ENCODE assay signal across 12 mouse cellular contexts in the genomic region with DNA sequence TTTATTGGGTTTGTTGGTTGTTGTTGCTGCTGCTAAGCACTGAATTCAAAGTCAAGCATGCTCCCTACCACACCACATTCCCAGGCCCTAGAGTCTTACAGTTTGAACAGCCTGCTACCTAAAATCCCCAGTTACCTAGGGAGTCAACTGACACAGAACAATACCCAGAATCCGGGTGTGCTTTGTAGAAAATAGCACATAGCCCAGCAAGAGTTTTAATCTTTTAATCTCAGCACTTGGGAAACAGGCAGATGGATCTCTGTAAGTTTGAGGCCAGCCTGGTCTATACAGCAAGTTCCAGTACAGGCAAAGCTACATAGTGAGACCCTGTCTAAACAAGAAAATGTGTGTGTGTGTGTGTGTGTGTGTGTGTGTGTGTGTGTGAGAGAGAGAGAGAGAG. TPM values are rescaled to one million over a fixed set of nuclear protein-coding genes. Genes with fewer than 3 reads are reported as not detected.
DNase-seq lines count a peak whose midpoint lies in the region; ATAC-seq and TF ChIP-seq lines count a peak whose summit lies in the region.
"Had no signal": no experiment of that assay in that cellular context is flagged by ENCODE, and none has a peak within 500 bp of the region (broad histone marks: within the 10 kb centered on the region; RNA-seq: fewer than 3 reads in every experiment).

No protein-coding gene starts in this region.

- no peak overlapping the region for H3K4me3 ChIP-seq in heart, embryonic 12.5 days
- no peak overlapping the region for H3K4me3 ChIP-seq in midbrain, embryonic 11.5 days (ENCODE audit: low read depth, low read length)
- no peak overlapping the region for H3K4me3 ChIP-seq in midbrain, postnatal 0 days (ENCODE audit: low read depth, low read length)
- H3K4me3 ChIP-seq in intestine, postnatal 0 days (ENCODE audit: low read depth, low read length) = no peak overlapping the region
- no peak overlapping the region for H3K4me3 ChIP-seq in stomach, embryonic 16.5 days (replicated peaks; ENCODE audit: low read length)

- H3K27me3 ChIP-seq in heart, embryonic 12.5 days (replicated peaks) = no peaks in the 10 kb centered on the region
- H3K27me3 ChIP-seq in midbrain, embryonic 11.5 days (ENCODE audit: control insufficient read depth, insufficient read depth, low read length) = no peaks in the 10 kb centered on the region
- H3K27me3 ChIP-seq in midbrain, postnatal 0 days (ENCODE audit: insufficient read depth, low read length) = no peaks in the 10 kb centered on the region
- no peaks in the 10 kb centered on the region for H3K27me3 ChIP-seq in intestine, postnatal 0 days (replicated peaks; ENCODE audit: control insufficient read depth, insufficient read depth, low read length)
- no peaks in the 10 kb centered on the region for H3K27me3 ChIP-seq in stomach, embryonic 16.5 days (ENCODE audit: control insufficient read depth, insufficient read depth, low read length)
- H3K27me3 ChIP-seq: limb, embryonic 15.5 days had no signal

- peaks cover 37% of the 10 kb centered on the region for H3K4me1 ChIP-seq in heart, embryonic 12.5 days (replicated peaks)
- peaks cover 19% of the 10 kb centered on the region; the same call in 1 of the 2 replicates for H3K4me1 ChIP-seq in midbrain, embryonic 11.5 days (ENCODE audit: control insufficient read depth, insufficient read depth, low read length)
- no peaks in the 10 kb centered on the region for H3K4me1 ChIP-seq in midbrain, postnatal 0 days (ENCODE audit: insufficient read depth, low read length)
- H3K4me1 ChIP-seq in intestine, postnatal 0 days (replicated peaks; ENCODE audit: control insufficient read depth, insufficient read depth, low read length) = peaks cover 21% of the 10 kb centered on the region
- peaks cover 12% of the 10 kb centered on the region for H3K4me1 ChIP-seq in stomach, embryonic 16.5 days (ENCODE audit: control insufficient read depth, insufficient read depth, low read length)

- no peak overlapping the region for H3K9ac ChIP-seq in heart, embryonic 12.5 days
- no peak overlapping the region for H3K9ac ChIP-seq in midbrain, embryonic 11.5 days (ENCODE audit: low read length)
- H3K9ac ChIP-seq in midbrain, postnatal 0 days (replicated peaks; ENCODE audit: low read length, poor library complexity, severe bottlenecking) = no peak overlapping the region
- no peak overlapping the region for H3K9ac ChIP-seq in intestine, postnatal 0 days (ENCODE audit: low read depth, low read length)
- no peak overlapping the region for H3K9ac ChIP-seq in stomach, embryonic 16.5 days (ENCODE audit: low read length)
- H3K9ac ChIP-seq: limb, embryonic 15.5 days had no signal

- H3K36me3 ChIP-seq in heart, embryonic 12.5 days = 0 out of 2 replicates have a peak, but pooled peaks cover 8% of the 10 kb centered on the region
- no peaks in the 10 kb centered on the region for H3K36me3 ChIP-seq in midbrain, embryonic 11.5 days (ENCODE audit: control insufficient read depth, insufficient read depth, low read length)
- H3K36me3 ChIP-seq in midbrain, postnatal 0 days (ENCODE audit: insufficient read depth, low read length) = no peaks in the 10 kb centered on the region
- no peaks in the 10 kb centered on the region for H3K36me3 ChIP-seq in intestine, postnatal 0 days (ENCODE audit: control insufficient read depth, insufficient read depth)
- no peaks in the 10 kb centered on the region for H3K36me3 ChIP-seq in stomach, embryonic 16.5 days (ENCODE audit: control insufficient read depth, insufficient read depth, low read length)
- H3K36me3 ChIP-seq: limb, embryonic 15.5 days had no signal

- no peak overlapping the region for H3K27ac ChIP-seq in heart, embryonic 12.5 days (ENCODE audit: poor library complexity, severe bottlenecking)
- no peak overlapping the region for H3K27ac ChIP-seq in midbrain, embryonic 11.5 days (ENCODE audit: low read depth, low read length)
- no peak overlapping the region for H3K27ac ChIP-seq in midbrain, postnatal 0 days (ENCODE audit: low read depth, low read length)
- H3K27ac ChIP-seq in intestine, postnatal 0 days (ENCODE audit: low read depth, low read length) = no peak overlapping the region
- no peak overlapping the region for H3K27ac ChIP-seq in stomach, embryonic 16.5 days (ENCODE audit: low read length)

- peak overlapping the region; percentile 83; the same call in 1 of the 2 replicates for H3K4me2 ChIP-seq in heart, embryonic 12.5 days
- H3K4me2 ChIP-seq in midbrain, embryonic 11.5 days = no peak overlapping the region; the same call in 1 of the 2 replicates
- H3K4me2 ChIP-seq in midbrain, postnatal 0 days (ENCODE audit: low read depth, low read length, poor library complexity, severe bottlenecking) = no peak overlapping the region
- H3K4me2 ChIP-seq in intestine, postnatal 0 days (replicated peaks; ENCODE audit: low read depth) = peak overlapping the region; percentile 83; the same call in 1 of the 2 replicates
- H3K4me2 ChIP-seq in stomach, embryonic 16.5 days (ENCODE audit: low read depth, low read length) = 0 out of 2 replicates have a peak overlapping the region, but pooled peaks have one; percentile 59

- intact Hi-C loops in heart, postnatal 14 days (cut with DNase I) = loop anchor here (5.0 kb wide), 1 partner anchor 33 kb away; the partner anchor contains the start of gene Btbd9

- H3K9me3 ChIP-seq in heart, embryonic 12.5 days (replicated peaks) = peaks cover 4% of the 10 kb centered on the region; the same call in 1 of the 2 replicates
- H3K9me3 ChIP-seq in midbrain, embryonic 11.5 days (ENCODE audit: control insufficient read depth, low read length) = no peaks in the 10 kb centered on the region
- no peaks in the 10 kb centered on the region for H3K9me3 ChIP-seq in midbrain, postnatal 0 days (ENCODE audit: low read length)
- H3K9me3 ChIP-seq in intestine, postnatal 0 days (ENCODE audit: control insufficient read depth) = no peaks in the 10 kb centered on the region
- no peaks in the 10 kb centered on the region for H3K9me3 ChIP-seq in stomach, embryonic 16.5 days (replicated peaks; ENCODE audit: control insufficient read depth, low read length)
- H3K9me3 ChIP-seq: limb, embryonic 15.5 days had no signal

- no peak for DNase-seq in heart, postnatal 14 days
- DNase-seq in midbrain, embryonic 11.5 days (ENCODE audit: low spot score, missing footprints) = peak; percentile 76
- DNase-seq in midbrain, postnatal 0 days (ENCODE audit: low spot score) = no peak
- no peak for DNase-seq in layer of hippocampus, postnatal 10 days (ENCODE audit: low spot score in 2 of 2)
- DNase-seq in cerebellum, adult 11-12 months = no peak
- DNase-seq: cerebellum, adult 2 months; kidney, adult 8-10 months; right cerebral cortex, postnatal 4 days had no signal

- WGBS in heart, embryonic 12.5 days = 73% methylated on average over 1 of the region's 1 CpGs
- 52% methylated on average over 1 of the region's 1 CpGs for WGBS in midbrain, embryonic 11.5 days
- 39% methylated on average over 1 of the region's 1 CpGs for WGBS in midbrain, postnatal 0 days
- WGBS in intestine, postnatal 0 days = 56% methylated on average over 1 of the region's 1 CpGs
- 52% methylated on average over 1 of the region's 1 CpGs for WGBS in stomach, embryonic 16.5 days

- TF ChIP-seq CTCF in midbrain, postnatal 0 days (IDR thresholded peaks at IDR 0.05) = no peak
- TF ChIP-seq CTCF in intestine, postnatal 0 days (IDR thresholded peaks at IDR 0.05; ENCODE audit: low read depth) = no peak

- ATAC-seq in heart, embryonic 12.5 days (ENCODE audit: insufficient number of reproducible peaks, low FRiP score) = no peak
- ATAC-seq in midbrain, embryonic 11.5 days (ENCODE audit: low FRiP score) = no peak
- ATAC-seq in midbrain, postnatal 0 days (ENCODE audit: low FRiP score) = no peak
- no peak for ATAC-seq in intestine, postnatal 0 days
- no peak for ATAC-seq in stomach, embryonic 16.5 days (ENCODE audit: insufficient read depth, low FRiP score)

RNA-seq across cellular contexts. Expression of gene Dnah8, which starts 13.4 kb away (rescaled TPM):
- polyA plus RNA-seq in heart, embryonic 12.5 days (2016; fragmentation: Nextera tagmentation; extraction: Ambion mirVana) = 2.1 and 2.2 TPM in 2 replicates
- total RNA-seq in heart, postnatal 14 days (2021) = 1 to 10 TPM; 1.5 to 1.6 TPM
- polyA plus RNA-seq in midbrain, embryonic 11.5 days (2014; fragmentation: Nextera tagmentation; extraction: Ambion mirVana) = 1.1 and 1.5 TPM in 2 replicates
- total RNA-seq in midbrain, postnatal 0 days (2014; rRNA removed) = 4.2 and 5.2 TPM in 2 replicates
- 2.4 and 3.1 TPM in 2 replicates for polyA plus RNA-seq in midbrain, postnatal 0 days (2015; fragmentation: Nextera tagmentation; extraction: Ambion mirVana)
- 0.35 and 0.72 TPM in 2 replicates for polyA plus RNA-seq in intestine, postnatal 0 days (2015; fragmentation: Nextera tagmentation; extraction: Ambion mirVana)
- 1.0 and 1.7 TPM in 2 replicates for polyA plus RNA-seq in stomach, embryonic 16.5 days (2015; fragmentation: Nextera tagmentation; extraction: Ambion mirVana)
- total RNA-seq in layer of hippocampus, postnatal 10 days (2021) = 1 to 10 TPM; 2.7 to 4.2 TPM

RNA-seq across cellular contexts. Expression of gene Glo1, which starts 15.9 kb away (rescaled TPM):
- 232 and 236 TPM in 2 replicates for polyA plus RNA-seq in heart, embryonic 12.5 days (2016; fragmentation: Nextera tagmentation; extraction: Ambion mirVana)
- 100 to 1,000 TPM; 139 to 140 TPM for total RNA-seq in heart, postnatal 14 days (2021)
- 277 and 302 TPM in 2 replicates for polyA plus RNA-seq in midbrain, embryonic 11.5 days (2014; fragmentation: Nextera tagmentation; extraction: Ambion mirVana)
- total RNA-seq in midbrain, postnatal 0 days (2014; rRNA removed) = 148 and 163 TPM in 2 replicates
- 197 and 200 TPM in 2 replicates for polyA plus RNA-seq in midbrain, postnatal 0 days (2015; fragmentation: Nextera tagmentation; extraction: Ambion mirVana)
- 169 and 176 TPM in 2 replicates for polyA plus RNA-seq in intestine, postnatal 0 days (2015; fragmentation: Nextera tagmentation; extraction: Ambion mirVana)
- 212 and 224 TPM in 2 replicates for polyA plus RNA-seq in stomach, embryonic 16.5 days (2015; fragmentation: Nextera tagmentation; extraction: Ambion mirVana)
- 100 to 1,000 TPM; 153 TPM for total RNA-seq in layer of hippocampus, postnatal 10 days (2021)

RNA-seq across cellular contexts. Expression of gene Btbd9, which starts 34.5 kb away (rescaled TPM):
- 41.3 and 42.0 TPM in 2 replicates for polyA plus RNA-seq in heart, embryonic 12.5 days (2016; fragmentation: Nextera tagmentation; extraction: Ambion mirVana)
- total RNA-seq in heart, postnatal 14 days (2021) = 10 to 100 TPM; 20.9 to 22.4 TPM
- 57.5 and 59.7 TPM in 2 replicates for polyA plus RNA-seq in midbrain, embryonic 11.5 days (2014; fragmentation: Nextera tagmentation; extraction: Ambion mirVana)
- 81.0 and 85.5 TPM in 2 replicates for total RNA-seq in midbrain, postnatal 0 days (2014; rRNA removed)
- polyA plus RNA-seq in midbrain, postnatal 0 days (2015; fragmentation: Nextera tagmentation; extraction: Ambion mirVana) = 138 TPM in 2 replicates
- 35.9 and 42.6 TPM in 2 replicates for polyA plus RNA-seq in intestine, postnatal 0 days (2015; fragmentation: Nextera tagmentation; extraction: Ambion mirVana)
- polyA plus RNA-seq in stomach, embryonic 16.5 days (2015; fragmentation: Nextera tagmentation; extraction: Ambion mirVana) = 51.6 and 52.0 TPM in 2 replicates
- 100 to 1,000 TPM; 104 to 109 TPM for total RNA-seq in layer of hippocampus, postnatal 10 days (2021)

Comparison
In these comparisons a context has a peak if more than half of its experiments do, and no peak if none do; other contexts are left out.
1. H3K4me2 ChIP-seq: peak in heart, embryonic 12.5 days (single experiment), intestine, postnatal 0 days (single experiment) and stomach, embryonic 16.5 days (single experiment); none in midbrain, embryonic 11.5 days (single experiment) and midbrain, postnatal 0 days (single experiment).